Mouse (Mus musculus) cerebellum, adult 2 months (tissue): Measurements from ENCODE around the gene Slc35e3.

ENCODE experiments used
- CTCF ChIP-seq: fragments of 200-500 bp; IDR thresholded peaks from 2 replicates; pipeline ENCODE4 v1.5.1; 2011; ENCODE audit warnings: low read depth, mild to moderate bottlenecking, control low read depth, low read length, moderate library complexity, borderline replicate concordance; ENCODE audit not compliant: insufficient read depth
- POLR2A ChIP-seq: fragments of 200-500 bp; IDR thresholded peaks from 2 replicates; pipeline ENCODE4 v1.6.1; 2011; ENCODE audit warnings: low read length, control low read depth, borderline replicate concordance; ENCODE audit not compliant: insufficient read depth

- TF ChIP-seq CTCF (no peak), POLR2A (no peak)
These were observed 9.1 kb upstream of the Slc35e3 start for GRCm38 (mm10) chr10:117755086-117755798.
